Mouse (Mus musculus) heart, postnatal 0 days (tissue): ENCODE data around the gene Mtx2.

Source experiments
- CTCF ChIP-seq: IDR thresholded peaks from 2 replicates; pipeline ENCODE4 v1.5.1; 2016; ENCODE audit warnings: antibody characterized with exemption, control low read depth, low read depth
- EP300 ChIP-seq: IDR thresholded peaks from 2 replicates; pipeline ENCODE4 v1.6.1; 2016; ENCODE audit warnings: antibody characterized with exemption, low read depth

DNA sequence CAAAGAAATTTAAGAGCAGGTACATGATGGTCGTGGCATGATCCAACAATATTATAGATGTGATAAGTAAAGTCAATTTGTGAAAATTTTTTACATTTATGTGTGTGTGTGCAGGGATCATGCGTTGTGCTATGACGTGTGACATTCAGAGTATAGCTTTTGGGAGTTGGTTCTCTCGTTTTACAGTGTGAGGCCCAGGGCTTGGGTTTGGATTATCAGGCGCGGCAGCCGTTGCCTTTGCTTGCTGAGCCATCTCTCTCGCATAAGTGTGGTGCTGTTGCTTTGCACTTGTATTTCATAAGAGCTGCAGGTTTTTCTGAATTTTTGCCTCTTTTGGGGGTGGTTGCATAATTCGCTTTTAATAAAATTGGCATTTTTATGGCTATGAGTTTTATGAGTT, 48.4 kb downstream of the Mtx2 start:
- no peak for TF ChIP-seq EP300
- no peak for TF ChIP-seq CTCF
